Mouse (Mus musculus) ES-E14 (cell line): ENCODE measurements around the gene Gnl3.

Experiments
- CHD2 ChIP-seq: IDR thresholded peaks from 2 replicates; pipeline ENCODE4 v1.6.1; 2014; ENCODE audit warnings: mild to moderate bottlenecking, low read depth, low read length, inconsistent platforms
- HCFC1 ChIP-seq: IDR thresholded peaks from 2 replicates; pipeline ENCODE4 v1.6.1; 2012; ENCODE audit warnings: low read length, inconsistent platforms, borderline replicate concordance; ENCODE audit not compliant: insufficient read depth
- ZNF384 ChIP-seq: IDR thresholded peaks from 2 replicates; pipeline ENCODE4 v1.6.1; 2012; ENCODE audit warnings: low read depth, low read length, inconsistent platforms

GRCm38 (mm10) chr14:31017854-31018253 is 1.1 kb downstream of the Gnl3 start:
- no peak for TF ChIP-seq ZNF384
- TF ChIP-seq CHD2, result 0 out of 2 replicates have a peak, but pooled peaks have one; percentile 34
- TF ChIP-seq HCFC1, result 0 out of 2 replicates have a peak, but pooled peaks have one; percentile 33
